Mouse (Mus musculus) testis, adult 2 months (tissue): ENCODE measurements around the gene Gm1113. TPM values are rescaled to one million over a fixed set of nuclear protein-coding genes. Genes with fewer than 3 reads are reported as not detected.

ENCODE experiments used
- H3K27ac ChIP-seq: fragments of 200-500 bp; 2 replicates; pipeline ENCODE4 v1.5.1; 2012; ENCODE audit warnings: low read depth, low read length; ENCODE audit not compliant: control insufficient read depth, insufficient read depth
- H3K27me3 ChIP-seq: fragments of 200-500 bp; 2 replicates; pipeline ENCODE4 v1.6.1; 2012; ENCODE audit warnings: mild to moderate bottlenecking, low read length, moderate library complexity; ENCODE audit not compliant: control insufficient read depth, insufficient read depth
- H3K36me3 ChIP-seq: fragments of 200-500 bp; 2 replicates; pipeline ENCODE4 v1.6.1; 2012; ENCODE audit warnings: mild to moderate bottlenecking, low read length; ENCODE audit not compliant: control insufficient read depth, insufficient read depth
- H3K4me1 ChIP-seq: fragments of 200-500 bp; 2 replicates; pipeline ENCODE4 v1.6.1; 2012; ENCODE audit warnings: low read length; ENCODE audit not compliant: control insufficient read depth, insufficient read depth
- H3K4me3 ChIP-seq: fragments of 200-500 bp; 2 replicates; pipeline ENCODE4 v1.5.1; 2012; ENCODE audit warnings: low read depth, mild to moderate bottlenecking, low read length, moderate library complexity, mixed read lengths; ENCODE audit not compliant: control insufficient read depth
- CTCF ChIP-seq: fragments of 200-500 bp; IDR thresholded peaks from 2 replicates; pipeline ENCODE4 v1.5.1; 2012; ENCODE audit warnings: low read depth, mild to moderate bottlenecking, inconsistent platforms, low read length, moderate library complexity; ENCODE audit not compliant: control insufficient read depth, insufficient read depth, insufficient replicate concordance
- POLR2A ChIP-seq: fragments of 200-500 bp; IDR thresholded peaks from 2 replicates; pipeline ENCODE4 v1.6.1; 2012; ENCODE audit warnings: low read depth, mild to moderate bottlenecking, inconsistent platforms, low read length, moderate library complexity; ENCODE audit not compliant: control insufficient read depth
- polyA plus RNA-seq: library from polyadenylated mRNA; depleted of rRNA; stranded (reverse); fragments of >200 nt; gene quantifications from 2 replicates; pipeline ENCODE4 v1.2.3, GENCODE M21; 2012

Gene Gm1113
- polyA plus RNA-seq, 1 experiment = not detected

- no peak overlapping the region for H3K4me3 ChIP-seq
- H3K36me3 ChIP-seq = peaks cover 4% of the 10 kb centered on the region
- no peaks in the 10 kb centered on the region for H3K27me3 ChIP-seq
- no peak for TF ChIP-seq POLR2A
- no peak for TF ChIP-seq CTCF
- no peak overlapping the region for H3K27ac ChIP-seq
- peaks cover under 1% of the 10 kb centered on the region; the same call in 1 of the 2 replicates for H3K4me1 ChIP-seq
These were observed 38.5 kb upstream of the Gm1113 start for GRCm38 (mm10) chr9:35556494-35557102.

GRCm38 (mm10) chr9:35548455-35548854 lies 30.4 kb upstream of the Gm1113 start:
- no peak for TF ChIP-seq POLR2A
- no peaks in the 10 kb centered on the region for H3K4me1 ChIP-seq
- no peaks in the 10 kb centered on the region for H3K27me3 ChIP-seq
- no peaks in the 10 kb centered on the region; the same call in none of the 2 replicates for H3K36me3 ChIP-seq
- H3K27ac ChIP-seq = no peak overlapping the region
- H3K4me3 ChIP-seq = no peak overlapping the region

- TF ChIP-seq POLR2A (no peak), CTCF (no peak)
- Histone ChIP-seq H3K4me3 (no peak overlapping the region), H3K4me1 (no peaks in the 10 kb centered on the region)
These were observed 28.7 kb upstream of the Gm1113 start for GRCm38 (mm10) chr9:35546745-35547144.

GRCm38 (mm10) chr9:35545704-35546103 lies 27.6 kb upstream of the Gm1113 start:
- no peaks in the 10 kb centered on the region for H3K27me3 ChIP-seq
- peaks cover 3% of the 10 kb centered on the region for H3K36me3 ChIP-seq
- TF ChIP-seq CTCF (no peak; the same call in 1 of the 2 replicates), POLR2A (no peak)
- no peaks in the 10 kb centered on the region for H3K4me1 ChIP-seq
- H3K27ac ChIP-seq = no peak overlapping the region
- no peak overlapping the region for H3K4me3 ChIP-seq

More at GRCm38 (mm10) chr9:35546745-35547144, 28.7 kb upstream of the Gm1113 start:
- no peaks in the 10 kb centered on the region; the same call in none of the 2 replicates for H3K36me3 ChIP-seq
- no peak overlapping the region for H3K27ac ChIP-seq
- no peaks in the 10 kb centered on the region for H3K27me3 ChIP-seq

- H3K27me3 ChIP-seq = no peaks in the 10 kb centered on the region
- H3K27ac ChIP-seq = no peak overlapping the region
- no peak for TF ChIP-seq POLR2A
- TF ChIP-seq CTCF = no peak
- peaks cover 3% of the 10 kb centered on the region for H3K36me3 ChIP-seq
- no peak overlapping the region for H3K4me3 ChIP-seq
- H3K4me1 ChIP-seq = no peaks in the 10 kb centered on the region
These were observed 26.6 kb upstream of the Gm1113 start for GRCm38 (mm10) chr9:35544666-35545065.

GRCm38 (mm10) chr9:35543099-35543860 lies 25.2 kb upstream of the Gm1113 start:
- Histone ChIP-seq H3K4me3 (no peak overlapping the region), H3K4me1 (no peaks in the 10 kb centered on the region), H3K27ac (no peak overlapping the region), H3K27me3 (no peaks in the 10 kb centered on the region), H3K36me3 (peaks cover 3% of the 10 kb centered on the region)
- TF ChIP-seq CTCF (no peak), POLR2A (no peak)

- H3K27me3 ChIP-seq = no peaks in the 10 kb centered on the region
- H3K36me3 ChIP-seq = peaks cover 3% of the 10 kb centered on the region
- TF ChIP-seq CTCF (no peak), POLR2A (no peak)
- no peaks in the 10 kb centered on the region for H3K4me1 ChIP-seq
- H3K27ac ChIP-seq = no peak overlapping the region
- H3K4me3 ChIP-seq = no peak overlapping the region
These were observed 23.9 kb upstream of the Gm1113 start for GRCm38 (mm10) chr9:35541941-35542340.
